Mouse (Mus musculus) MEL (cell line): ENCODE measurements at regions not wholly inside any gene's neighbourhood (a gene's known extent, or its start where the extent isn't known, plus 50 kb on each side); places are given as distances from the start of the nearest gene placed in this dataset.

Experiments
- CTCF ChIP-seq, 3 experiments: IDR thresholded peaks in 2 of 3; conservative IDR thresholded peaks in 1 of 3; 2 replicates each; pipeline ENCODE4 v1.5.1; 2011 to 2012; ENCODE audit warnings: low read length in 3 of 3, low read depth in 2 of 3, mild to moderate bottlenecking in 2 of 3, improper control_type of control experiment in 1 of 3, inconsistent platforms in 1 of 3, mixed read lengths in 1 of 3, moderate library complexity in 1 of 3; ENCODE audit not compliant: control insufficient read depth in 1 of 3, insufficient read depth in 1 of 3, poor library complexity in 1 of 3, severe bottlenecking in 1 of 3
- E2F4 ChIP-seq: IDR thresholded peaks from 2 replicates; pipeline ENCODE4 v1.6.1; 2011; ENCODE audit warnings: low read depth, low read length, improper control_type of control experiment, borderline replicate concordance
- GATA1 ChIP-seq: IDR thresholded peaks from 2 replicates; pipeline ENCODE4 v1.6.1; 2011; ENCODE audit warnings: low read depth, low read length, improper control_type of control experiment
- MAX ChIP-seq: IDR thresholded peaks from 2 replicates; pipeline ENCODE4 v1.6.1; 2011; ENCODE audit warnings: low read length, improper control_type of control experiment
- MXI1 ChIP-seq: IDR thresholded peaks from 2 replicates; pipeline ENCODE4 v1.6.1; 2011; ENCODE audit warnings: mild to moderate bottlenecking, low read depth, low read length, improper control_type of control experiment
- NRF1 ChIP-seq: IDR thresholded peaks from 2 replicates; pipeline ENCODE4 v1.6.1; 2014; ENCODE audit warnings: low read depth, mild to moderate bottlenecking, inconsistent platforms, low read length, improper control_type of control experiment, moderate library complexity; ENCODE audit not compliant: poor library complexity, insufficient read depth, severe bottlenecking
- POLR2AphosphoS2 ChIP-seq: IDR thresholded peaks from 2 replicates; pipeline ENCODE4 v1.6.1; 2011; ENCODE audit warnings: low read length, improper control_type of control experiment
- POLR2AphosphoS5 ChIP-seq: IDR thresholded peaks from 2 replicates; pipeline ENCODE4 v1.6.1; 2012; ENCODE audit warnings: low read depth, borderline replicate concordance, mild to moderate bottlenecking, inconsistent platforms, low read length, moderate library complexity, mixed read lengths
- SIN3A ChIP-seq: IDR thresholded peaks from 2 replicates; pipeline ENCODE4 v1.6.1; 2012; ENCODE audit warnings: low read length, improper control_type of control experiment, inconsistent platforms
- TCF12 ChIP-seq: IDR thresholded peaks from 2 replicates; pipeline ENCODE4 v1.6.1; 2014; ENCODE audit warnings: low read depth, mild to moderate bottlenecking, inconsistent platforms, low read length, improper control_type of control experiment, moderate library complexity

- TF ChIP-seq SIN3A (no peak), TCF12 (no peak), CTCF (IDR thresholded peaks at IDR 0.05 in 2 of 3, conservative IDR thresholded peaks at IDR 0.05 in 1 of 3; ENCODE audit: control insufficient read depth in 1 of 3, insufficient read depth in 1 of 3, low read depth in 2 of 3, low read length in 3 of 3, poor library complexity in 1 of 3, severe bottlenecking in 1 of 3) (no peak), E2F4 (no peak), POLR2AphosphoS2 (no peak), MXI1 (no peak), NRF1 (no peak), MAX (no peak), GATA1 (no peak), POLR2AphosphoS5 (no peak)
Observed at GRCm38 (mm10) chr3:34974371-34974770, 324.2 kb downstream of the Sox2 start.
